Mouse (Mus musculus): ENCODE data around the gene Alkbh3. TPM values are rescaled to one million over a fixed set of nuclear protein-coding genes. Genes with fewer than 3 reads are reported as not detected.

Gene Alkbh3
- total RNA-seq, 4 experiments from 2014 or later = 53.5 to 59.1 (median 57.2) TPM

DNA sequence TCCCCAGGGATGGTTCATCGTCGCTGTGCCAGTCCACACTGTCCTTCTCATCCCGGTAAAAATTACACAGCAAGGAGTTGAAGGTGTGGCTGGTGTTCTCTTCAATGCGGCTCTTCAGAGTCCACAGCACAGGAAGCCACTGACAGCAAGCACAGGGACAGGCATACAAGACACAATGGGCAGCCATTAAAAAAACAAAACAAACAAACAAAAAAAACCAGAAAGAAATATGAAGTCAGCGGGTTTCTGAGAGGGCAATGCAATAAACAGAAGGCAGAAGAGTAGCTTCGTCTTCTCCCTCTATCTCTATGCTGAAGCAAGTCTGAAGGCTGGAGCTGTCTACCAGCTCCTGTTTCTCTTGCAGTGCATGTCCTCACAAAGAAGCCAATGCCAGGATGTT is 14.4 kb downstream of the Alkbh3 start, which contains the start of gene Gm27027:
TSS of gene Gm27027 (minus strand) at position 101 of the 400 bp plus-strand sequence.
- DNase-seq (ENCODE audit: low spot score in 2 of 2) = no peak

DNA sequence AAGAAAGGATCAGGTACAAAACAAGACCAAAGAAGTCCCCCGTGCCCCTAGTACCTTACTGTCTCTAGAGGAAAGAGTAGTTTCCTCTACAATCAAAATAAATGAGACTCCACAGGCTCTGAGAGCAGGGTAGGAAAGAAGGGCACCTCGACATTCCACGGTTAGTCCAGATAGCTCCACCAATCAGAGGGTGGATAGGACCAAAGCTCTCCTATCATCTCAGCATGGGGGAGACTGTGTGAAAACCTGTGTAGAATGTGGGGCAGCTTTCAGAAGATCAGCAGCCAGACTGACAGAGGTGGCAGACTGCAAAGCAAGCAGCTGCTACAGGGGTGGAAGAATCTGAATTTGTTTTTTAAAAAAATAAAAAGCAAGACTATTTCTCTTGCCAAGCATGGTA is 17.8 kb downstream of the Alkbh3 start:
- no peak for DNase-seq (ENCODE audit: low spot score in 2 of 2)

DNA sequence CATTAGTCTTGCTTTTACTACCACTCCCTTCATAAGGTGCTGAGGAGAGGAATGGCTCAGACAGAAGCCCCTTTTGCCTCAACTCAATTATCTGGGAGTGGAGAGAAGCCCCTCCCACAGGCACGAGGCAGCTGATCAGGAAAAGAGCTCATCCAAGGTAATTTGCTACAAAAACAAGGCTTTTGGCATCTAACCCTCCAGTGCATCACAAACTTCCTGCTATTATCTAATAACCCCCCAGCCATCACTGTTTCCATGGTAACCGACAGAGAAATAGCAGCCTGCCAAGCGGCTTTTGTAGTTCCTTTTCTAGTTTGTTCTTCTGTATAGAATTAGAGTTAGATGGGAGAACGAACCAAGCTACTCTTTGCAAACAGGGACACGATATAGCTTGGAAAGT is 18.3 kb downstream of the Alkbh3 start:
- no peak for DNase-seq (ENCODE audit: low spot score in 2 of 2)

DNA sequence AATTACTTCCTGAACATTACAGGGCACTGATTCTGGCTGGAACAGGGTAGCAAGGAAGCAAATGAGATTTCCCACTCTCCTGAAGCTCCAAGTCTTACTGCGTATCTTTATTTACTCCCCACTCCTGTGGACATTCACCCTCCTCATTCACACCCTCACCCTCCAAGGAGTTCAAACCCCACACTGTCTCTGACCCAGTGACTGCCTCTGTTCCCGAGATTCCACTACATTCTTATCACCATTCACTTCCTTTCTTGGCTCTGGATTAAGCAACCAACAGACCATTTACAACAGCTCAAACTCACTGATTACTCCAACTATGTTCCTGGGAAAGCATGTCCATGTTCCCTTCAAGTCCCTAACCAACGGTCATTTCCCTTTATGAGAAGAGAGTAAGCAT is 19.3 kb downstream of the Alkbh3 start:
- DNase-seq (ENCODE audit: low spot score in 2 of 2) = no peak

DNA sequence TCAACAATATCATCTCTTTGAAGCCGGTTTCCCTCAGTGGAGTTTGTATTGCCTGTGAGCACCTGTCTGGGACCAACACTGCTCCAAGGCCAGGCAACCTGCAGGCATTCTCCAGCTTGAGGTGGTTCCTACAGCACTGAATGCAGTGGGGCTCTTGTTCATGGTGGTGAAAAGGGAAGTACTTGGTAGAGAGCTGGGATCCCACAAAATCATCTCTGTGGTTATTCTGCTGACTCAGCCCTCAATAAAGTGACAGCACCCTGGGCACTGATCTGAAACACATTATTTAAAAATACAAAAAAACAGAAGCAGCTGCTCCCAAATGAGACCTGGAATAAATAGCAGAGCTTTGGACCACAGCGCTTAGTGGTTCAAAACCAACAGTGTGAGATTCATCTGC is 22.2 kb downstream of the Alkbh3 start:
- no peak for DNase-seq (ENCODE audit: low spot score in 2 of 2)

DNA sequence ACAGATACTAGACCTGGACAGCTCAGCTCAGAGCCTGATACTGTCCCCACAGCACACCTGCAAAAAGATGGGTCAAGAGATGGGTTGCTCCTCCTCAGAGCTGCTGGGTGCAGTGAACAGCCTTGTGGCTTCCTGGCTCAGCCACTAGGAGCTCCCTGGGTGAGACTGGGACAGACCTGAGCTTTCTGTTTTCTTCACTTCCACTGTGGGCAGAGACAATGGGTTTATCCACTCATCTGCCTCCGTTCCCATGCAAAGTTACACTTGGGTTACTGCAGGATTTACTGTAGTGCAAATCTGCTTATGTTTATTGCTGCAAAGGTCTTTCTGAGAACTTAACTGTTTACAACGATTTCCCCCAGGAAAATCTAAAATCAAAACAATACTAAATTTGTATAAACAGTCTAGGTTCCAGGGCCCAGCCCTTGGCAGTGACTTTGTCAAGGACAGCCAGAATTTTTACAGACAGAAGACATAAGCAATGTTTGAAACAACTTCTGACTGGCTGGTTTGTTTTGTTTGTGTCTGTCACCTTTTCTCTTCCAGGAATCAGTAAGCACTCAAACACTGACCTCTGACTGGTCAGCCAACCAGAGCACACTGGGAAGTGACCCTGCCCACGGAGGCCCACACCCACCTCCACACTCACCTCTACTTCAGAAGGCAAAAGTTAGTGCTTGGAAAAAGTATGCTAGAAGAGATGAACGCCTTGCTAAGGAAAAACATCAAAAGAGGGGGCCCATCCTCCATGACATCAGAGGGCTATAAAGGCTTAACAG is 28.0 kb downstream of the Alkbh3 start:
- DNase-seq (ENCODE audit: low spot score in 2 of 2) = no peak

DNA sequence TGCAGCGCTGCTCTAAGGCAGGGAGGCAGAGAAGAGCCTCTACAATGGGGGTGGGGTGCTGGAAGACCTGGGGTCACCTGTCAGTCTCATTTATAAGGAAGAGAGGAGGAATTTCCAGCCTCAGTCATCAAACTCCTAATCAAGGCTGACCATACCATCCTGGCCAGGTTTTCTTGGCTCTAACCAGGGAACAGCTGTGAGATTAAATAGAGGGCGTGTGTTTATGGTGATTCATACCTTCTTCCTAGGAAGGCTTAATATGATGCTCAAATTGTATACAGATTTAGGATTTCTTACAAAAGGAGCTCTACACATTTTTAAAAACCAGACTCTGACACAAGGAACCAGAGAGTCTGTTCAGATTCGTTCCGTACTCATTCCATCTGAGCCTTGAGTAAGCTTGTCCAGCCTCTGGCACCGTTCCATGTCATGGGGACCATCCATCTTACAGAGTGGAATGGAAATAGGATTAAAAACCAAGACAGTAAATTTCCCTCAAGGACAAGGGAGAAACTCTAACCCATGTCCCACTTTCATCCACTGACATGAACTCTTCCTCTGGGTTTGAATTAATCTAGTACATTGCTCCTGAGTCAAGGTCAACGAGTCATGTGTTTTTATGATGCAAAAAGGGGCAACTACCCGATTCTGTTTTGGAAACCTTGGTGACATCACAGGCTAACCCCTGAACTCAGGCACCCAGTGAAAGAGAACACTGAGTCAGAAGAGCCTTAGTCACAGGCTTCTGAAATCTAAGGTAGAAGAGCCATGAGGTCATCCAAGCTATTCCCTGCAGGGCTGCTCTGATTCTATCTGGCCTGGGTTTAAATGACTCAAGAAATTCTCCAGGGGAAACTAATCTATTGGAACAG is 31.1 kb downstream of the Alkbh3 start:
- no peak for DNase-seq (ENCODE audit: low spot score in 2 of 2)

DNA sequence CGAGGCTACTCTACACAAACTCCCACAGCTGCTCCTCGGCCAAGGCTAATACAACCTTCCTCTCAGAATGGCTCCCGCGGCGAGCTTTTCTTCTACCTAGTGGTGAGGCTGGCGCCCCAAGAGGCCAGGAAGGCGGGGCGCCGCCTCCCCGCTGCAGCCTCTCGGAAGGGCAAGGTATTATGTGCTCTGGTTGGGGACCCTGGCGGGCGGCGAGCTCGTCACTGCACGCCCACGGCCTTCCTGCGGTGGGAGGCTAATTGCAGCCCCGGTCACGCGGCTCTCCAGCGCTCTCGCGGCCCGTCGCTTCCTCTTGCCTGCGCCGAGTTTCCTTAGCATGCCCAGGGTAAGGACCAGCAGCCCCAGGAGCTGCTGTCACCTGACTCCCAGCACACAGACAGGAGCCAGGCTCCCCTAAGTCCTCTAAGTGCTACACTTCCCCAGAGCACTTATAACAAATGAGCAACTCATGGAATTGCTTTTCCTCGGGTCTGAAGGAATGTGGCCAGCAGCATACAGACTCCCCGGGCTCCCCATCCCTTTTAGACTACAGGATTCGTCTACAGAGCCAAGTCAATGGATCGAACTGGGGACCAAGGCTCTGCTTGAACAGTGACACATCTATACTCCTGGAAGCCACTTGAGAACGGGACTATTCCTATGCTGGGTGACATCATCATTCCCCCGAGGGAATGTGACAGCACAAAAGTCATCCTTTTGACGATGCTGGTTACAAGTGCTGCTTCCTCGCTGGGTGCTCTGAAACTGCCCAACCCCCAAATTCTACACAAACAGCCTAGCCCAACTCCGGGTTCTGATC is 34.0 kb downstream of the Alkbh3 start:
- peak in 1 of 2 experiments; percentile 15 for DNase-seq (ENCODE audit: low spot score in 2 of 2)

DNA sequence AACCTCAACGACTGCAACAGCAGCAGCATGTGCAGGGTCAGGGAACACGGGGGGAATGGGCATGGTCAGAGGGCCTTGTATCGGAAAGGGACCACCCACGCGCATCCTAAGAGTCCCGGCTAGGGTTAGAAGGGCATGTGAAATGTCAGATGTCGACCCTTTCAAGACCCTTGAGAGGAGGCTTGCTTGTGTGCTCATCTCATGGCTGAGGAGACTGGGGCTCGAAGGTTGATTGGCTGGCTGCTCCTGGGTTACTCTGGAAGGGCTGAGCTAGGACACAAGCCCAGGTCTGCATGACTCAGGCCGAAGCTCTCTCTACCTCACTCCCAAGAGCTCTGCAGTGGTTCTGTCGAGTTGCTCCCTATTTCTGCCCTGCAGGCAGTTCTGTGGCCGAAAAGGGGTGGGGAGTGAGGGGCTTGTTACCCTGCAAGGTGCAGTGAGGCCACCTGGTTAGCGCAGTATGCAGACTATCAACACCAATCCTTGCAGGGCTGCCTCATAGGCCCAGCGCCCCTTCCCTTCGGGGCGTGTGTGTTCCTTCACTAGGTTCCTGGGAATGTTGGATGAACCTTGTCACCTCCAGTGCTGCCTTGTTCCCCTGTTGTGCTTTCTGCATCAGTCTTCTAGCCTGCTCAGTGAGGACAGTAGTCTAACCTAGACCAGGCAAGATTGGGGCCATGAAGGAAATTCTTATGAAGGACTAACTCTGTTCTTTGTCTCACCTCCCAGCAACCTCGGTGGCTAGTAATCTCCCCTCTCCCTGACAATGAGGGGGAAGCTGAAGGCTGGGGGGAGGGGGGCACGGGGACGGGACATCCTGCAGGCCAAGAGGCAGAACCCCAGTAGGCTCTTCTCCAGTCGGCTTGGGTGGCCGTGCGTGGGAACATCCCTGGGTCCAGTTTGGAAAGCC is 34.8 kb downstream of the Alkbh3 start:
- DNase-seq (ENCODE audit: low spot score in 2 of 2) = no peak

DNA sequence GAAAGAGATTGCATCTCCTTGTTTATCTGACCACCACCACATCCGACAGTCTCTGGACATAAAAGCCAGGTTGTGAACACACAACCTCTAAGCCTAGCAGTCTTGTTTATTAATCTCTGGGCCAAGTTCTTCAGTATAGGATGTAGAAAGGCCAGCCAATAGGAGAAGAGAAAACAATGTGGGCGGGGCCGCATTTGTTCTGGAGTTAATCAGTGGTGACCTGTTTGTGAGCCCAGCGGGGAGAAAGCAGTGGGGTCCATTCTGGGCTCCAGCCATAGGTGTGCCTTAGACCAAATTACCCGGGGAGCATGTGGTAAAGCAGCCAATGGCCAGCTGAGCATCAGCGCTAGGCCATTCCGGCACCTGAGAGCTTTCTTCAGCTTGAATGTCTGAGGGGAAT is 35.6 kb downstream of the Alkbh3 start:
- DNase-seq (ENCODE audit: low spot score in 2 of 2) = no peak

DNA sequence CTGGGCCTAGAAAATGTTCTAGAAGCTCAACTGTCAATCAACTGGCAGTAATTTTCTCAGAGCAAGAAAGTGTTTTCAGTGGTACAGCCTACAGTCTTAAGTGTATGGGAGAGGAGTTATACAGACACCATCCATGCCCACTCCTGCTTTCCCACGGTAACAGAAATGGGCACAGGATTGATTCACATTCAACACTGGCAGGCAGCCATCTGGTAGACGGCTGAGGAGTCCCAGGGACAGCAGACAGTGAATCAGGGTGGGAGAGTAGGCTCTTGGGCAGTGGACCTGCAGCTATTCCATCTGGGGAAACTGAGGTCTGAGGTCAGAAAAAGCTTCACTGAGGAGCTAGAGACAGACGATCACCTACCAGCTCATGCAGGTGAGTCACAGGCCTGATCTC is 39.0 kb downstream of the Alkbh3 start:
- DNase-seq (ENCODE audit: low spot score in 2 of 2) = no peak

DNA sequence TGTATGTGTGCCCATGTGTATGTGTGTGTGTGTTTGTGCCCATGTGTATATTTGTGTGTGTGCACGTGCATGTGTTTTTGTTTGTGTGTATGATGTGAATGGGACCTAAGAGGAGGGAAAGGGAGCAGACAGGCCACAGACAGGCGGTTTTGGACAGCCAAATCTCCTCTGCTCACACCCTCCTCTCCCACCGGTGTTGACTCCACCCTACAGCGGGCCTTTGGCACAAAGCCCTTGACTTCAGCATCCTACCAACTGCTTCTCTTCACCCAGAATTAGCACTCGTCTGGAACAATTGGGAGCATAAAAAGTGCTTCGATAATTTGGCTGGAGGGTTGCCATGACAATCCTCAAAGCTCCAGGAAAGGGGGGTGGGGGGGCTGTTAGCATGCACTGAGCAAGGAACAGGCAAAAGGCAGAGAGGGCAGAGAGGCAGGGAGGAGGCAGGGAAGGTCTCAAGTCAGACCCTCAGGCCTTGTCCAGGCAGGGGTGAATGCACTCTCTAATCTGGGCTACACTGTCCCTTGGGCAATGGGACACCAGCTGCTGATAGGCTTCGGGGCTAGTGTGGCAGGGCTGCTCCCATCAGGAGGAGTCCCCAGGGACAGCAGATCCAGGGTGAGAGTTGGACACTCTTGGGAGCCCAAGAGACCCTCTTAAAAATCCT is 46.0 kb downstream of the Alkbh3 start:
- no peak for DNase-seq (ENCODE audit: low spot score in 2 of 2)

DNA sequence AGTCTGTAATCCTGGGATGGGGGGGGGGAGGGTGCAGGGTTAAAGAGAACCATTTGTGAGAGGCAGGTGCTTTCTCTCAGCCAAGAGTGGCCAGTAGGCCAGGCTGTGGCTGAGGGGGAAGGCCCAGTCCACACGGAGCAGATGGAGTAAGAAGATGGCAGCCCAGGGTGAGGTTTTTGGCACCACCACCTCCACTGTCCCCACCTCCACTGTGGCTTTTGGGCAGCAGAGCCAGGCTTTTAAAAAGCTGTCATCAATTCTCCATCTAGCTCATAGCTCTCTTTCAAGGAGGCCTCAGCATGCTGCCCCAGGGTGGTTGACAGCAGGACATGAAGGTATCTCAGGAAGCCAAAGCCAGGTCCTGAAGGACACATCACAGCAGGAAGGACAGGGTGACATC is 46.8 kb downstream of the Alkbh3 start:
- DNase-seq (ENCODE audit: low spot score in 2 of 2) = no peak

DNA sequence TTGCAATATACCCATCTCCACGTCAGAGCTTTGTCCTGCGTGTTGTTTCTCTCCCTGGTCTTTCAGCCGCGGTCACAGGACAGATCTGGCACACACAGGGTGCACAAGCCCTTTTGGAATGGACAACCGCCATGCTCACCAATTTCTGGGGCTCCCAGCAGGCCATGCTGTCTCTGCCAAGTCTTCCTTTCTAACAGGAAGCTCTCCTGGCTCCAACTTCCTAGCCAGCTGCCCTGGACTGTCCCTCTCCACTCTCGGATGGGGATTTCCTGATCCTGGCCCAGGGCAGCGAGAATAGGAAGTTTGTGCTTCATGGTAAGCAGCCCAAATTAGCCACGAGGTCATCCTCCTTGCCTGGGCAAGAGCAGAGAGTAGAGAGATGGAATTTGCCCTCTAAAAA is 48.9 kb downstream of the Alkbh3 start:
- DNase-seq (ENCODE audit: low spot score in 2 of 2) = peak in 1 of 2 experiments; percentile 29

DNA sequence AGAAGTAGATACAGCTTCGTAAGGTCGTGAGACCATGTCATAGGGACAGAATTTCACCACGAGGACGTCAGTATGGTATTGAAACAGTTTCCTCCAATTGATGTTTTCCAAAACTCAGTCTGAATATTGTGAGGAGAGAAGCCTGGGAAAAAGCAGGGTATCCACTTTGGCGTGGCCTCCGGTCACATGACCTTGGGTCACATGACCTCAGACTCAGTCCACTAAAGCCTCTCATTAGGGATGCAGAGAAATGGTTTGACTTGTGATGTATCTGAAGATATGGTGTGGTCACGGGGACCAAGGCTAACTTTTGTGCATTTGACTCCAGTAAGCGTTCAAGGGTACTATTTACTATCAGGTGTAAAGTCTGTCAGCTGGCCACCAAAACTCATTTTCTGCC is 51.3 kb downstream of the Alkbh3 start:
- DNase-seq (ENCODE audit: low spot score in 2 of 2) = no peak

DNA sequence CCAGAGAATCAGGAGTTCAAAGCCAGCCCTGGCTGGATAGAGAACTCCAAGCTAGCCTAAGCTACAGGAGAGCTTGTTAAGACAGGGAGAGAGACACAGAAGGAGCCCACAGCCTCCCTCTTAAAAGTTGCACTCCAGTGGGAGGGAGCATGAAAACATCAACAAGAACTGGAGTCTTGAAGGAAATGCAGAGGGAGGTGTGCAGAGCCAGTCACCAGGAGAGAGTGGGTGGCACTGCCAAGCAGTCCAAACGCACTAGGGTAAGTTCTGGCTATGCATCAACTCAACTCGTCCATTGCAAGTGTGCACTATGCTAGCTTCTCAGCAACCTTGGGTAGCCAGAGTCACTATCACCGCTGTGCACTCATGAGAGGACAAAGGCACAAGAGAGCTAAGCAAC is 52.4 kb downstream of the Alkbh3 start:
- DNase-seq (ENCODE audit: low spot score in 2 of 2) = no peak

DNA sequence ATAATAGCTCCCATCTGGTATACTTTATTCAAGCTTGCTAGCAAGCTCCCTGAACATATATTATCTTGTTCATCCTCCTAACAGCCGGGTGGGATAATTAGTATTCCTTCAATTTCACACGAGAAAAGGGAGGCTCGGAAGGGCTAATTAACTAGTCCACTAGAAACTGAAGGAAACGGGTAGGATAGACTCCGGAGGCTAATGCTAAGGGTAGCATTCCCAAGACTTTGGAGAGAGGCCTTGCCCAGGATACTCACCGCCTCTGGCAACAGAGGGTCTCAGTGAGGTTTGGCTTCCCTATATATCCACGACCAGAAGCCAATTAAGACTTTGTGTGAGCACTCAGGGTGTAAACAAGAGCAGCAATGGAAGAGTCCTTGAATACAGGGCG is 52.8 kb downstream of the Alkbh3 start:
- DNase-seq (ENCODE audit: low spot score in 2 of 2) = no peak

DNA sequence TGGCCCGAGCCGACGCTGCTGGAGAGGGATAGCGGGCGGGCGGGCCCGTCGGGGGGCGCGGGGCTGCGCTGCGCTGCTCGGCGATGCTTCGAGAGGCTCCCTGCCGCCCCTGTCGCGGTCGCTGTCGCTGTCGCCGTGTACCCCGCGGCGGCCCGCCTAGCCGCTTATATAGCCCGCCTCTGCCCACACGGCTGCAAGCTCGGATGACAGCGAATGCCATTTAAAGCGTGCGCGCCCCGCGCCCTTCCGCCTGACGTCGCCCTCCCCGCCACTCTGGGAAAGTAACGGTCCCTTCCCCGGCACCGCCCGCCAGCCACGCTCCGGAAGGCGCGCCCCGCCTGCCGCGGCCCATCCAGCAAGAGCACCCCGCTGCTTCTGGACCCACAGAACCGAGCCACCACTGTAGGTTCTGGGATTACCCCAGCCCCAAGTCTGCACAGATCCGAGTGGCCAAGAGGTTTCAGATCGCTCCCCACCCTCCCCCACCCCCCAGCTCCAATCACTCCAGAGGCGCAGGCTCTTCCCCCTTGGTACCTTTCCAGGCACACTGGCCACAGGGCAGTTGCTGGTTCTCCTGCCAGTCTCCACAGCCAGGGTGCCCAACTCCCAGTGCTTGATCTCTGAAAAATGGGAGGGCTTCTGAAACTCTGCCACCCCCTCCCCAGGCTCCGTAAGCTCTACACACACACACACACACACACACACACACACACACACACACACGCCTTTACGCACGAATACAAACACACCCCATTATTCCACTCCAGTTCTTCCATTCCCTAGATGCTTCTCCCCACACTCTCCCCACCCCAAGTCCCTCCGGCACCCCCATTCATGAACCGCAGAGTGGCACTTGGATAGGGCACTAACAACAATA is 53.5 kb downstream of the Alkbh3 start, which contains the start of gene Gm13889:
TSS of gene Gm13889 (minus strand) at position 294 of the 877 bp plus-strand sequence.
- DNase-seq (ENCODE audit: low spot score in 2 of 2) = peak; percentile 38 to 57

DNA sequence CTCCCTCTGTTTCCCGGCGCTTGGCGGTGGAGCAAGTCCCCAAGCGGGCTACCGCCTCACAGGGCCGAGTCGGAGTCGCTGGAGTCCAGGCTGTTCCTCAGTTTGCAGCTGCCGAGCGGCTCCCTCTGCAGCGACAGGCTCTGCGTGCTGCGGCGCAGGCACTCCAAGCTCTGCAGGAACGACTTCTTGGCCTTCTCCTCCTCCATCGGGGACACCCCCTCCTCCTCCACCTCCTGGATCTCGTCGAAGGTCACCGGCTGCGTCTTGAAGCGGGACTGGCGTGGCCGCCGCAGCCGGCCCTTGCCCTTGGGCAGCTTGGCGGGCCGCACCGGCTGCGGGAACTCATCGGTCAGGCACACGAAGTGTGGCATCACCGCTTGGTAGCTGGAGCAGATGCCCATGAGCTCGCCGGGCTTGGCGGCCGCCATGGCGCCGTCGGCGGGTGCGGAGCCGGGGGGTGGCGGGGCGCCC is 54.2 kb downstream of the Alkbh3 start:
- DNase-seq (ENCODE audit: low spot score in 2 of 2) = peak in 1 of 2 experiments; percentile 10

Data from gastrocnemius, adult 8-10 months (tissue).